ENCODE assay signal across 8 mouse cellular contexts in the genomic region with DNA sequence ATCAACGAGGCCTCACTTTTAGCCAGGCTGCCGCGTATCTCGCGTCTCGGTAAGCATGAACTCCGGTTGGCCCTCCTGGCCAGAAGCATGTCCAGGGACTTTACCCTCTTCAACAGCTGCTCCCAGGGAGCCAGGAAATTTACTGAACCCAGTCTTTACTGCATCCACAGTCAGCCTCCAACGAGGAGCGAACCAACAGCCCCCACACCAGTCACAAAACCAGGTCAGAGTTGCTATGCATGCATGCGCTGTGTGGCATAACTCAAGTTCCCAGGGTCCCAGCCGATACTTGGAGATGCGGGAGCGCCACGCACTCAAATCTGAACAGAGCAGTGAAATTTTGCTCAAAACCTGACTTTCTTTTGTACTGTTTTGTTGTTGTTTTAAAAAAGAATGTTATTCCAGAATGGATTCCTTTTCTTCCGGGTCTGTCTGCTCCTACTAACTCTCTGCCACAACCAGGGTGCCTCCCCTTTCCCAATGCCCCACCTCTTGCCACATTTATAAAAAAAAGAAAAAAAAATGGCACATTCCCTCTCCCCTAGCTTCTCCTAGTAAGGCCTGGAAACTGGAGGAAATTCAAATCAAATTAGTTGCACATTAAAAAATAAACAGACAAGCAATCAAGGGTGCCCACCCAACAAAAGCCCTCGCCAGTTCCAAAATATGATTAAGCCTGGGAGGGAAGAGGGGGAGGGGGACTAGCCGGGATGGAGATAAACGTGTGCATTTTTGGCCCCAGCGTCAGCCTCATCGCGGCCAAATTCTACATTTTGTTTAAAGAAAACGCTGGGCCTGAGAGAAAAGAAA. TPM values are rescaled to one million over a fixed set of nuclear protein-coding genes. Genes with fewer than 3 reads are reported as not detected.
DNase-seq lines count a peak whose midpoint lies in the region; ATAC-seq lines count a peak whose summit lies in the region.

No protein-coding gene starts in this region.

- ATAC-seq in limb, embryonic 11.5 days (ENCODE audit: insufficient number of reproducible peaks, low FRiP score, low TSS enrichment, low read depth), result no peak
- no peak for ATAC-seq in midbrain, embryonic 16.5 days

- H3K9me3 ChIP-seq in limb, embryonic 11.5 days (ENCODE audit: control insufficient read depth, low read length), result no peaks in the 10 kb centered on the region
- no peaks in the 10 kb centered on the region for H3K9me3 ChIP-seq in midbrain, embryonic 16.5 days (replicated peaks; ENCODE audit: control insufficient read depth, low read length, poor library complexity, severe bottlenecking)

- peak; percentile 37 for DNase-seq in adrenal gland, postnatal 10 days
- no peak for DNase-seq in adrenal gland, postnatal 4 days (ENCODE audit: low spot score in 2 of 2)
- peak; percentile 60 for DNase-seq in embryo, embryonic 11 days
- DNase-seq in heart, postnatal 10 days, result peak; percentile 46 to 52
- peak; percentile 53 for DNase-seq in limb, embryonic 11.5 days (ENCODE audit: low spot score)
- no peak for DNase-seq in right cerebral cortex, postnatal 36 days (ENCODE audit: low spot score in 2 of 2)
- no peak for DNase-seq in cerebellum, adult 8-10 months

- H3K27me3 ChIP-seq in limb, embryonic 11.5 days (ENCODE audit: control insufficient read depth, insufficient read depth, low read length), result no peaks in the 10 kb centered on the region
- no peaks in the 10 kb centered on the region for H3K27me3 ChIP-seq in midbrain, embryonic 16.5 days (ENCODE audit: control insufficient read depth, insufficient read depth, low read depth, low read length)

- intact Hi-C loops in heart, postnatal 10 days (cut with DNase I), result loop anchor here (5.0 kb wide), 3 partner anchors 52 to 242 kb away; no protein-coding TSS in a partner anchor

- H3K9ac ChIP-seq in limb, embryonic 11.5 days (ENCODE audit: low read length), result peak overlapping the region; percentile 85
- H3K9ac ChIP-seq in midbrain, embryonic 16.5 days (ENCODE audit: low read depth, low read length), result peak overlapping the region; percentile 82

- no peaks in the 10 kb centered on the region for H3K36me3 ChIP-seq in limb, embryonic 11.5 days (ENCODE audit: control insufficient read depth, insufficient read depth, low read length)
- no peaks in the 10 kb centered on the region for H3K36me3 ChIP-seq in midbrain, embryonic 16.5 days (ENCODE audit: control insufficient read depth, insufficient read depth, low read length)

- 2% methylated on average over 22 of the region's 22 CpGs for WGBS in limb, embryonic 11.5 days
- WGBS in midbrain, embryonic 16.5 days, result 2% methylated on average over 22 of the region's 22 CpGs

- peak overlapping the region; percentile 85 for H3K4me3 ChIP-seq in limb, embryonic 11.5 days (ENCODE audit: low read depth, low read length)
- peak overlapping the region; percentile 88 for H3K4me3 ChIP-seq in midbrain, embryonic 16.5 days (ENCODE audit: low read depth, low read length)

- peaks cover 6% of the 10 kb centered on the region; the same call in 1 of the 2 replicates for H3K4me1 ChIP-seq in limb, embryonic 11.5 days (ENCODE audit: control insufficient read depth, insufficient read depth, low read length)
- peaks cover 11% of the 10 kb centered on the region; the same call in 1 of the 2 replicates for H3K4me1 ChIP-seq in midbrain, embryonic 16.5 days (ENCODE audit: control insufficient read depth, insufficient read depth, low read length)

- H3K4me2 ChIP-seq in limb, embryonic 11.5 days (ENCODE audit: low read depth, severe bottlenecking), result peak overlapping the region; percentile 53
- peak overlapping the region; percentile 79 for H3K4me2 ChIP-seq in midbrain, embryonic 16.5 days (ENCODE audit: low read length)

- peak overlapping the region; percentile 94; the same call in 1 of the 2 replicates for H3K27ac ChIP-seq in limb, embryonic 11.5 days (replicated peaks; ENCODE audit: low read depth, low read length)
- H3K27ac ChIP-seq in midbrain, embryonic 16.5 days (ENCODE audit: low read length), result peak overlapping the region; percentile 90; the same call in 1 of the 2 replicates

RNA-seq across cellular contexts. Expression of a gene that starts 1.8 kb away (rescaled TPM):
- 10 to 100 TPM; 80.0 to 81.2 TPM for total RNA-seq in adrenal gland, postnatal 10 days (2021)
- 100 to 1,000 TPM; 110 TPM for total RNA-seq in adrenal gland, postnatal 4 days (2021)
- 10 to 100 TPM; 77.3 to 95.8 TPM for total RNA-seq in heart, postnatal 10 days (2021)
- polyA plus RNA-seq in limb, embryonic 11.5 days (2014; fragmentation: Nextera tagmentation; extraction: Ambion mirVana), result 11.5 and 12.0 TPM in 2 replicates
- 8.2 and 8.8 TPM in 2 replicates for polyA plus RNA-seq in midbrain, embryonic 16.5 days (2015; fragmentation: Nextera tagmentation; extraction: Ambion mirVana)

Comparison
In these comparisons a context has a peak if more than half of its experiments do, and no peak if none do; other contexts are left out.
1. DNase-seq: peak in adrenal gland, postnatal 10 days (single experiment), embryo, embryonic 11 days (single experiment), heart, postnatal 10 days (2 of 2) and limb, embryonic 11.5 days (single experiment); none in adrenal gland, postnatal 4 days (0 of 2), right cerebral cortex, postnatal 36 days (0 of 2) and cerebellum, adult 8-10 months (single experiment).